Mouse (Mus musculus) G1E (cell line): ENCODE results near the gene Hpd.

Experiments used
- CTCF ChIP-seq: IDR thresholded peaks from 2 replicates; pipeline ENCODE4 v1.5.1; 2012; ENCODE audit warnings: low read depth, low read length, inconsistent platforms, mixed read lengths
- GATA1 ChIP-seq: IDR thresholded peaks from 2 replicates; pipeline ENCODE4 v1.6.1; 2012; ENCODE audit warnings: borderline replicate concordance, low read length, inconsistent platforms, mixed read lengths
- GATA2 ChIP-seq: IDR thresholded peaks from 2 replicates; pipeline ENCODE4 v1.6.1; 2012; ENCODE audit warnings: low read depth, low read length, inconsistent platforms, borderline replicate concordance
- POLR2AphosphoS5 ChIP-seq: IDR thresholded peaks from 2 replicates; pipeline ENCODE4 v1.6.1; 2012; ENCODE audit warnings: low read depth, low read length, inconsistent platforms; ENCODE audit not compliant: insufficient replicate concordance
- TAL1 ChIP-seq: conservative IDR thresholded peaks from 2 replicates; pipeline ENCODE4 v1.6.1; 2012; ENCODE audit warnings: low read depth, low read length, inconsistent platforms, mixed read lengths

- TF ChIP-seq CTCF (no peak), GATA1 (no peak), POLR2AphosphoS5 (no peak), TAL1 (no peak), GATA2 (no peak)
These were observed 13.2 kb downstream of the Hpd start, which contains the start of gene Psmd9 for GRCm38 (mm10) chr5:123169284-123169683.
